Mouse (Mus musculus) right cerebral cortex, postnatal 10 days (tissue): Measurements from ENCODE around the gene Rac2.

Experiments
- DNase-seq, 2 experiments: peaks; one replicate each; pipeline ENCODE4 v3.0.0; 2021; ENCODE audit warnings: low spot score in 2 of 2

The Rac2 gene

GRCm38 (mm10) chr15:78572658-78573397, at the start of gene Rac2:
Gene Rac2 (minus strand): TSS chr15:78572783.
- DNase-seq: no peak

- no peak for DNase-seq
These were observed 44.4 kb upstream of the Rac2 start for GRCm38 (mm10) chr15:78616973-78617372.

GRCm38 (mm10) chr15:78614536-78614935, 42.0 kb upstream of the Rac2 start:
- no peak for DNase-seq

DNA sequence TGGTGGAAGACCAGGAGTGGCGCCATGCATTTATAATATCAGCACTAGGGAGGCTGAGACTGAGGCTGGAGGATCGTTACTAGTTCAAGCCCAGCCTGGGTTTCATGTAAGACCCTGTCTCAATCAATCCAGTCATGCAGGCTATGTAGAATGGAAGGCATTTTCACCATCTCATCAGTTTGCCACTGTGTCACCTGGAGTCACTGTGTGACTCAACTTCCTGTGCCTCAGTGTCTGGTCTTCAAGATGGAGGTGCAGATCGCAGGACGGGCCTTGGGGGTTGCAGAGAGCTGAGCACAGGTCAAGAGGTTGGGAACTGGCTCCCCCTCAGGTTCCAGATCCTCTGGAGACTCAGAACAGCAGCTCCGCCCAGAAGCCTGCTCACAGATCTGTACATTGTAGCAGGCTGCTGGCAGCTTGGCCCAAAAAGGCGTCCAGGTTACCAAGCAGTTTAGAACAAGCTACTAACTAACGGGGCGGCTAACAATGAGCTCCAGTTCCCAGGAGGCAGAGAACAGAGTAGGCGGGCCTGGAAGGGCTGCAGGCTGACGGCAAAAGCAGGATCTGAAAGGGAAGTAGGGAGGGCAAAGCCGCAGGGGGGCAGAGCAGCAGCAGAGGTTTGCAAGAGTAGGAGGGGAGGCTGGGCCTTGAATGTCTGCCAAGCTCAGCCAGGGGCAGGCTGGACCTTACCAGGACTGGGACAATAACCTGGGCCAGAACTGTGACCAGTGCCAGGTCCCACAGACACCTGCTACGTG, 38.3 kb upstream of the Rac2 start:
- DNase-seq: peak; percentile 76 to 77

GRCm38 (mm10) chr15:78607463-78607862, 34.9 kb upstream of the Rac2 start:
- peak; percentile 47 to 61 for DNase-seq

DNA sequence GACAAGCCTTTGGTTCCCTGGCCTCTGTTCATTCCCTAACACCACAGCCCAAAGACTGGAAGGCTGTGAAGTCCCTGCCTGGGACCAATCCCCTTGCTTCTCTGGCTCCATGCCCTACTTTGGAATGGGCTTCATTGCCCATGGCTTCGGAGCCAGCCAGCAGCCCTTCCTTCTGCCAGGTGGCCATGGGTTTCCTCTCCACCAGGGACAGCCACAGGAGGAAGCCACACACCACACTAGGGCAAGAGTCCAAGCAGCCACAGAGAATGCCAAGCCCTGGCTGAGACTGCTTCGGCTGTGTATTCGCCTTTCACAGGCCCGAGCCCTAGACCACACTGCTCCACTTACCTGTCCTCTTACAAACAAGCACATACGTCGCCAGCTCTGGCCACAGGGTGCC, 33.5 kb upstream of the Rac2 start:
- peak; percentile 60 to 78 for DNase-seq

DNA sequence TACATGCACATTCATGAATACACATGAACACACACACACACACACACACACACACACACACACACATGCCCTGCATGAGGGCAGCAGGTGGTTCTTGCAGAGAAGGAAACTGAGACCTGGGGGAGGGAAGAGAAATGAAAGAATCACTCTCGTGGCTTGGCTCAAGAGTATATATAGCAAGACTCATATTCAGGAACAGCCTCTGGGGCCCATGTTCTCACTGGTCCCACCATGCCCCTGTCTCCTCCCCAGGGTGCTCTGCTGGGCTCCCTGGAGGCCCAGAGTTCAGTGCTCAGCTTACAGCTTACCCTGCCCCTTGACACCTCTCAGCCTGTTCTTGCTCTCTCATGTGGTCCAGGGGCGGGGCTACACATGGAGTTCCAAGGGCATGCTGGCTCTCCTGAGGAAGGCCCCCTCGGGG, 32.8 kb upstream of the Rac2 start:
- DNase-seq: no peak

GRCm38 (mm10) chr15:78604255-78604654, 31.7 kb upstream of the Rac2 start:
- DNase-seq: no peak

DNA sequence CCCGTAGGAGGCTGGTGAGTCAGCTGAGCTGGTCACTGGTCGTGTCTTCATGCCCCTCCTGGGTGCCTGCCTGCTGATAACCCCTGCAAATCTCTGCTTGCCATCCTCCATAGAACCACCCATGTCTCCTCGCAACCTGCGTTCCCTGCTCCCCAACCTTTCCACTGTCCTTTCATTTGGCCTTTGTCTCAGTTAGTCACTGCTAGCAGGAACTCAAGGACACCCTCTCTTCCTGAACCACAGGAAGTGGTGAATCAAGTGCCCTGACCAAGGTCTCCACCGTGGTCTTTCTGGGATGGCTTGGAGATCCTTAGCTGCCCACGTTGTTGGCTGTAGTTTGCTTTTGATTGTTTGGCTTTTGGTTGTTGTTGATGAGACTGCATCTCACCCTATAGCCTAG, 28.6 kb upstream of the Rac2 start:
- no peak for DNase-seq

DNA sequence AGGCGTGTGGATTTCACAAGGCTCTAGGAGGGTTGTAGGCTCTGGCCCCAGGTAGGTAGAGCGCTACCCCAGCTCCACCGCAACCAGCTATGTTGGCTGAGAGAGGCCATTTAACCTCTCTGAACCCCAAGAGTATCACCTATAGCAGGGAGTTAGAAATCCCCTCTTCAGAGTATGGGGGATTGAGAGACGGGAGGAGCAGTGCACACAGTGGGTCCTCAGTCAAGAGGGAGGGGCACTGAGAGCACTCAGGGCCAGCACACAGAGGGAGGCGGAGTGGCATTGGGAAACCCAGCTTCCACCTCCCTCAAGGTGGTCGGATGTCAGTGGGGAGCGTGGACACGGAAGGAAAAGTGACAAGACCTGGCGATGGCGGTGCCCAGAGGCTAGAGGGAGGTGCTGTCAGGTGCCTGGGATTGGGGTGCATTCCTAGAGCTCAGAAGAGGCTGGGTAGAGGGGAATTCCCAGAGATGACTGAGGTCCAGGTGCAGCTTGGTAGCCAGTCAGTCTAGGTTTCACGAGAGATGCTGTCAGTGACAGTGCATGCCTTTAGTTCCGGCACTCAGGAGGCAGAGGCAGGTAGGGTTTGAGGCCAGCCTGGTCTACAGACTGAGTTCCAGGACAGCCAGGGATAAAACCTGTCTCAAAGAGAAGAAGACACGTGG, 27.1 kb upstream of the Rac2 start:
- no peak for DNase-seq

- DNase-seq: peak; percentile 57 to 61
These were observed 26.5 kb upstream of the Rac2 start for GRCm38 (mm10) chr15:78599124-78599523.

DNA sequence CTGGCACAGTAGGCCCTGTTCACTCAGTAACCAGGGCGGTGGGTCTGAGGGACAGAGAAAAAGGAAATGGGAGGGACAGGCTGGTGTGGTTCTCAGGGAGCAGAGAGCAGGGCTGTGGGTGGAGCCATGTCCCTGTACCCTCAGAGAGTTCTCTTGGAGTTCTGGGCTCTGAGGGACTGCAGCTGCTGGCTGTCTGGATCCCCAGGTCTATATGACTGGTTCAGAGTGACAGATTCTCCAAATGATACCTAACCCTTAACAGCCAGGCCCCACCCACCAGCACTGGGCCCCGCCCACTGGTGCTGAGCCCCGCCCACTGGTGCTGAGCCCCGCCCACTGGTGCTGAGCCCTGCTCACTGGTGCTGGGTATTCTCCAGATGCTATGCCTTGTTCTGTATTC, 25.1 kb upstream of the Rac2 start:
- peak in 1 of 2 experiments; percentile 44 for DNase-seq

GRCm38 (mm10) chr15:78596914-78597313, 24.3 kb upstream of the Rac2 start, which contains the start of gene Cyth4:
Gene Cyth4 (plus strand): TSS chr15:78597047.
- DNase-seq: peak; percentile 66 to 72

GRCm38 (mm10) chr15:78596504-78596903, 23.9 kb upstream of the Rac2 start:
- no peak for DNase-seq

DNA sequence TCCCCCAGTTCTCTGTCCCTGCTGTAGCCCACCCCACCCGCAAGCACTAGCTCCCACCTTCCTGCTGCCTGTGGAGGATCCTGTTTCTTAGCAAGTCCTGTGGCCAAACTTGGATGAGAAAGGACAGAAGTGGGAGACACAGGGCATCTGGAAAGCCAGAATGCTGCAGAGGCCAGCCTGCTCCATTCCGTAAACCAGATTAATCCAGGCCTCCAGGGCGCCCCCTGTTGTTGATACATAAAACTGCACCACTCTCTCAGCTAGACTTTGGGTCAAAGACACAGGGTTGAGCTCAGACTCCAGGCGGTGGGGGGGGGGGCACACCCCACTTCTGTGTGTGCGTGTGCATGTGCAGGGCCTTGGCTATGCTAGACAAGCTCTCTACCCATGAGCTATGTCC, 22.9 kb upstream of the Rac2 start:
- DNase-seq: no peak

DNA sequence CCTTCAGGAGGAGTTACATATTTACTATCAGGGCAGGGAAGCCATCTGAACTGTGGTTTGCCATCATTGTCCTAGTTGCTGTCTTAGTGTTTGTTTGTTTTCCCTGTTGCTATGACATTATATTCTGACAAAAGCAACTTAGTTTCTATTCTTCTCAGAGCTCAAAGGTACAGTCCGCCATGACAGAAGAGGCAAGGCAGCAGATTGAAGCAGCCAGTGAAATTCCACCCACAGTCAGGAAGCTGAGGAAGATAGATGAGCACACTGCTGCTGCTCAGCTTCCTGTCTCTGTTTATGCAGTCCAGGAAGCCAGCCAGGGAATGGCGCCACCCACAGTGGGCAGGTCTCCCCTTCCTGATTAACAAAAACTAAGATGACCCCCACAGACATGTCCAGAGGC, 22.2 kb upstream of the Rac2 start:
- DNase-seq: no peak

DNA sequence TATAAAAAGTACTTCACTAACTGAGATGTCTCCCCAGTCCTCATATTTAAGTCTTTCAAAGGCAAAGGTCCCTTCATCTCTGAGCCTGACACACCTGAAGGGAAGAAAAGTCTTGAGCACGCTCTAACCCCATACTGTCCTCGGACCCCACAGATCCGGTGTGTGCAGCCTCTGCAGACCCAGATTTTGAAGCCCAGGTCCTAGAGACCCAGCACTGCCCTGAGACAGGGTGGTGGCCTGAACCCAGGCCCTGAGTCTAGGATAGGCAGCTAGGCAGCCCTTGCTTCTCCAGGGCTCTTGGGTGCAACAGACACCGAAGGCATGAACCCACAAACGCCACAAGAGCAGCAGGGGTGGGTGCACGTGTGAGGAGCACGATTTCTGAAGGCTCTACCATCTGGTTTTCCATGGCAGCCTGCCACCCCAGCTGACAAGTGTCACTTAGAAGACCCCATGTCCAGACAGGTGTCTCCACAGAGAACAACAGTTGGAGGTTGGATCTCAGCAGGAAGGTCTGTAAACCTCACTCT, 21.4 kb upstream of the Rac2 start:
- no peak for DNase-seq

DNA sequence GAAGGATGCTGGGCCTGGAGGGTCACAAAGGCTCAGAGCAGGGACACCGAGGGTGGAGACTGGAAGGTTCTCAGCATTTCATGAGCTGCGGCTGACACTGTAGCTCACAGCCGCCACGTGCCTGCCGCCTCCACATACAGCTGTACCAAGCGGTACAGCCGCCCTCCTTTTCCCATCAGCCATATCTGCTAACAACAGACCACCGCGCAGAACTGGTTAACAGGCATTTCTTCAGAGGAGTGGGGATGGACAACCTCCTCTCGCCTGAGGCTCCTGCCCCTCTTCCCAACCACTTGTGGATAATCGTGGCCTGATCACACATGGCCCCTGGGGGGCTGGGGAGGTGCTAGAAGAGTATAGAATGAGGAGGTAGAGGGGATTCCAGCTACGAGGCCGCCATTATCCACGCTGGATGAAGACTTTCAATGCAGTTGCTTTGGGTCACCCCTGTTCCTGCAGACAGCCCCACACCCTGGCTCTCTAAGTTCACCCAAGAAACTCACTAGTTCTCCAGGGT, 19.9 kb upstream of the Rac2 start:
- no peak for DNase-seq

GRCm38 (mm10) chr15:78591680-78592451, 19.3 kb upstream of the Rac2 start:
- no peak for DNase-seq

DNA sequence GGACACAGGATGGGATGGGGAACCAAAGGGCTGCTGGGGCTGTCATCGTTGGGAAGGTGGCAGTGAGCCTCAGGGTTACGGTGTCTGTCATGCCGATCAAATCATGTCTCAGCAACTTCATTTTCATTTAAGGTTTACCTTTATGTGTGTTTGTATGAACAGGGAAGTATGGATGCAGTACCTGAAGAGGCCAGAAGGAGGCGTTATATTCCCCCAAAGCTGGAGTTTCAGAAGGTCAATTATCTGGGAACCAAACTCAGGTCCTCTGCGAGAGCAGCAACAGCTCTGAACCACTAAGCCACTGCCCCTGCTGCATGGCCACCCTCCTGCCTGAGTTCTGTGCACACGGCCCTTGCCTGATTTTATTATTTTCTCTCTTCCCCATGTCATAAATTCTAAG, 18.2 kb upstream of the Rac2 start:
- no peak for DNase-seq

- DNase-seq: no peak
These were observed 17.4 kb upstream of the Rac2 start for GRCm38 (mm10) chr15:78589936-78590335.
